In genomic region chr13:11696496-11696895, GRCm38 (mm10) we compare ENCODE assay signal across 22 mouse cellular contexts.
"Had no signal": no experiment of that assay in that cellular context is flagged by ENCODE, and none has a peak within 500 bp of the region (broad histone marks: within the 10 kb centered on the region; RNA-seq: fewer than 3 reads in every experiment).

No protein-coding gene starts in this region.

- H3K4me3 ChIP-seq: heart, adult 2 months; heart, embryonic 13.5 days; heart, embryonic 15.5 days; hindbrain, embryonic 13.5 days; hindbrain, embryonic 15.5 days; layer of hippocampus, adult 2 months; left cerebral cortex, adult 2 months; limb, embryonic 10.5 days; limb, embryonic 12.5 days had no signal

- H3K27ac ChIP-seq: heart, adult 2 months; heart, embryonic 13.5 days; heart, embryonic 15.5 days; hindbrain, embryonic 13.5 days; hindbrain, embryonic 15.5 days; hindbrain, postnatal 0 days; layer of hippocampus, adult 2 months; left cerebral cortex, adult 2 months; limb, embryonic 10.5 days; limb, embryonic 12.5 days; liver, embryonic 14.5 days had no signal

- H3K4me2 ChIP-seq: heart, embryonic 11.5 days; heart, embryonic 13.5 days; heart, embryonic 15.5 days; hindbrain, embryonic 13.5 days; hindbrain, embryonic 15.5 days; limb, embryonic 12.5 days had no signal

- H3K9ac ChIP-seq: heart, embryonic 13.5 days; heart, embryonic 15.5 days; hindbrain, embryonic 13.5 days; hindbrain, embryonic 15.5 days; limb, embryonic 12.5 days; liver, embryonic 14.5 days; liver, postnatal 0 days had no signal

- H3K4me1 ChIP-seq: heart, embryonic 13.5 days; heart, embryonic 15.5 days; hindbrain, embryonic 13.5 days; hindbrain, embryonic 15.5 days; limb, embryonic 10.5 days; limb, embryonic 12.5 days had no signal

- H3K9me3 ChIP-seq: heart, embryonic 13.5 days; heart, embryonic 15.5 days; hindbrain, embryonic 13.5 days; hindbrain, embryonic 15.5 days; limb, embryonic 10.5 days; limb, embryonic 12.5 days had no signal

- H3K27me3 ChIP-seq: heart, embryonic 13.5 days; heart, embryonic 15.5 days; hindbrain, embryonic 13.5 days; hindbrain, embryonic 15.5 days; limb, embryonic 12.5 days had no signal

- ATAC-seq: hindbrain, postnatal 0 days; liver, postnatal 0 days had no signal

- DNase-seq: gastrocnemius, postnatal 14 days; gastrocnemius, postnatal 36 days; heart, adult 2 months; heart, postnatal 14 days; heart, postnatal 36 days; kidney, adult 2 months; kidney, postnatal 10 days; kidney, postnatal 25 days; kidney, postnatal 4 days; liver; liver, postnatal 0 days had no signal

- H3K36me3 ChIP-seq: hindbrain, embryonic 13.5 days; hindbrain, embryonic 15.5 days; limb, embryonic 10.5 days; limb, embryonic 12.5 days had no signal
